Mouse (Mus musculus): ENCODE data around the gene Ttc13.

Ttc13 gene

GRCm38 (mm10) chr8:124703526-124703925 lies 18.3 kb downstream of the Ttc13 start:
- no peak for DNase-seq (ENCODE audit: low read depth)

- no peak for DNase-seq (ENCODE audit: low read depth)
These were observed 19.6 kb downstream of the Ttc13 start for GRCm38 (mm10) chr8:124702183-124702582.

DNA sequence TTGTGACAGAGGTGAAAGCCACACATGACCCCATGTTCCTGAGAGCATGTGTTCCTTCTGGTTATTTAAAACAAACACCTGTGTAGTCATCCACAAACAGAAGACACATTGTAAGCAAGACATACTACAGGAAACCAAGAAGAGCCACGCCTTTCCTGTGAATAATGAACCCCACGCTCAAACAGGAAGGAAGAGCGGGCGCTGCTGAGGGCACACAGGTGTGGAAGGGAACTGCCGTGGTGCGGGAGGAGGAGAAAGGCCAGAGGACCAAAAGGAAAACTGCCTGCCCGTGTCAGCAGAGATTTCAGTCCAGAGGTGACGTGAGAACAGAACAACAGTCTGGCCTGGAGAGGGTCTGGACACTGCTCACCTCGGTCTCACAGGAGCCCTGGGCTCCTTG lies 20.8 kb downstream of the Ttc13 start:
- no peak for DNase-seq (ENCODE audit: low read depth)

DNA sequence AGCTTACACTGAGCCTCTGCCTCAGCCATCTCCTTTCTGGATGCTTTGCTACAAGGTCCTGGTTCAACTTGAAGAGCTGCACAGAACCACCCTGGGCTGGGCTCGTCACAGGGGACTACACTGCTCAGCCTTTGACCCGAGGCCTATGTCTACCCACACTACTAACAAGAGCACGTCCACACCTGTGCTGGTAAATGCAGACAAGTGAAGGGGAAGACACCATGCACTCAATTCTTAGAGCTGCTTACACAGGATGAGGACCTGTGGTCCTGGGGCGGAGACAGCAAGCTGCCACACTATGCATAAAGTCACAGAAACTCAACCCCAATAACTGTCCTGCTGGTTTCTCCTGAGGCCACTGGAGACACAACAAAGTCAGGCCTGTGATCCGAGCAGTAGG lies 21.5 kb downstream of the Ttc13 start:
- DNase-seq (ENCODE audit: low read depth) = no peak

GRCm38 (mm10) chr8:124695424-124696100 lies 26.2 kb downstream of the Ttc13 start:
- DNase-seq (ENCODE audit: low read depth) = no peak

GRCm38 (mm10) chr8:124691706-124692105 lies 30.1 kb downstream of the Ttc13 start:
- DNase-seq (ENCODE audit: low read depth) = no peak

DNA sequence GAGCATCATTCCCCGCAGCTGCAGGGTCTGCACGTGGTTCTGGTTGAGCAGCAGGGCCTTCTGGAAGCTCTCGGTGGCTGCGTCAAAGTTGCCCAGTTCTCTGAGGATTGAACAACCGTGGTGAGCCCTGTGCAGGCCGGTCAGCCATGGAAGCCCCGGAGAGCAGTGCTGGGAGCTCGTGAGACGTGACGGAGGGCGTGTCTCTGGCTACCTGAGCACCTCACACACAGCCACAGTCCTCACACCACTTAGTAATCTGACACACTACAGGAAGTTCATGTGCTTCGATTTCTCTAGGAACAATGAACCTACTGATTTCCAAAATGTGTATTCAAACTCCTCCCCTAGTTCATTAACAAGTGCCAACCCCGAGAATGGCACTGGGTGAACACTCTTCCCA lies 32.9 kb downstream of the Ttc13 start:
- DNase-seq (ENCODE audit: low read depth) = no peak

DNA sequence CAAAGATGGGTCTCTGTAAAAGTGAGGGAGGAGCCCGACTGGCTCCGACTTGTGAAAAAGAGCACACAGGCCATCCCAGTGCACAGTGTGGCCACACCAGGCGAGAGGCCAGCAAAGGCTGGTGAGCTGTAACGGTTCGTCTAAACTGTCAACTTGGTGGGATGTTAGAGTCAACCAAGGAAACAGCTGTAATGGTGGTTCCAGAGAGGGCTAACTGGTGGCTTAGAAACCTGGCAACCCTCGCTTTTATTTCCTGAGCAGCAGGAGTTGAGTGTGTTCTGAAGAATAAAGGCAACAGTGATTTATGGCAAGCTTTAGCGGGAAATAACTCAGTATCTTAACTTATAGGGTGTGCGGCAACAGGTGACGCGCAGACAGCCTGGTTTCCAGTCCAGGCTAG lies 39.6 kb downstream of the Ttc13 start:
- no peak for DNase-seq (ENCODE audit: low read depth)

DNA sequence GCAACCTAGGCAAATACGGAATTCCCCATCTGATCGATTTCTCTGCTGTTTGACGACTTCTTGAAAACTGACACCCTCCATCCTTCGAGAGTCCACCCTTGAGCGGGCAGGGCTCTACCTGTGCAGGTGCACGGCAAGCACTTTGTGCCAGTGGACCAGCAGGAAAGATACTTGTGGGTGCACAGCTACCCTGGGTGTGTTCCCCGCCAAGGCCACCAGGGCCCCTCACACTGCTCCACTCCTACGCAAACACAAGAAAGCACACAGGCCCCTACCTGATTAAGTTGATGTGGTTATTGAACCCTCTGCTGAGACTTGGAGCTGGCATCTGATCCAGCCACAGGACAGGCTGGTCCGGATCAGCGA lies 40.0 kb downstream of the Ttc13 start:
- DNase-seq (ENCODE audit: low read depth) = no peak

GRCm38 (mm10) chr8:124681077-124681791 lies 40.5 kb downstream of the Ttc13 start:
- DNase-seq (ENCODE audit: low read depth) = no peak

DNA sequence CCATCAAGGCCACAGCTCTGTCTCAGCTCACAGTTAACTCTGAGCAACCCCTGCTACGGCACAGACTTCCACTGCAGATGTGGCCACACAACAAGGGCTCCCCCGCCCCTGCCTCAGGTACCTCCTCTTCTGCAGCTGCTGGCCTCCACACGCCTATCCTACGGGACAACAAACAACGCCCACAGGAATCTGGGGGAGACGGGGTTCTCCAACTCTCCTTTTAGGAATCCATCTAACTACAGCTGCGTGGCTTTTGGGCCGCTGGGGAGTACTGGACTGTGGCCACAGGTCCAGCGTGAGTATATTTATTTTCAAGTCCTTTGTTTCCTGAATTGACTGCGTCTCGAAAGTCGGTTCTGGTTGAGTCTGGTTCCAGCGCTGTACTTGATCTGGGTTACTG lies 43.5 kb downstream of the Ttc13 start:
- DNase-seq (ENCODE audit: low read depth) = no peak

DNA sequence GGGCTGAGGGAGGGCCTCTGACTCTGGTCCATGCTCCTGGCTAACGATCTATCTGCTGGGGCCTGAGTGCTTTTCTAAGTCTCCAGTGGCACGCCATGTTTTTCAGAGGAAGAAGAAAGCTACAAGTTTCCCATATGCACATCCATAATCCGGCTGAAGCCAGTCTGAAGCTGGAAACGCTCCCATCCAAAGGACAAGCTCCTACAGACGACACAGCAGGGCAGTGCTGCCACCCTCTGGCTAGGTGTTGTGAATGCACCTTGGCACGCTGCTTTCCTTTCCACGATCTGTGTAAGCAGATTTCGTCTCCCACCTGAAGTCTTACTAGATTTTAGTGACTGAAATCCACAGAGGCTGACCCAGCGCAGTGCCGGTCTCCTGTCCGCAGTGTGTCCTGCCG lies 44.3 kb downstream of the Ttc13 start:
- no peak for DNase-seq (ENCODE audit: low read depth)

- no peak for DNase-seq (ENCODE audit: low read depth)
These were observed 44.7 kb downstream of the Ttc13 start for GRCm38 (mm10) chr8:124677078-124677477.

- DNase-seq (ENCODE audit: low read depth) = no peak
These were observed 45.1 kb downstream of the Ttc13 start for GRCm38 (mm10) chr8:124676661-124677060.

GRCm38 (mm10) chr8:124672345-124672744 lies 49.4 kb downstream of the Ttc13 start:
- no peak for DNase-seq (ENCODE audit: low read depth)

DNA sequence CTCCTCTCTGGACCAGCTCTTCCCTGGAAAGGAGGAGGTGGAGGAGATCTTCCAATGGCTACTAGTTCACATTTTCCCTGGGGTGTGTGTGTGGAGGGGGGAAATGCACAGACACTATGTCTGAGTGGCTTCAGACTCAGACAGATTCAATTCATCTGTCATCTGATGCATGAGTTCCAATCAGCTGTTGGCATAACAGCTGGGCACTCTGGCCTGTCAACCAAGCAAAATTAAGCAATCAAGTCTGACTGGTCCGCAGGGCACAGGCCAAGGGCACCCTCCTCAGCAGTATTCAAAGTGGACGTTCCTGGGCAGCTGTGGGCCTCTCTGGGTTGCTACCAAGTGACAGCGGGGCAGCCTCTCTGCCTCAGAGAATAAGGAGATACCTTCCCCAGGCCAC lies 53.0 kb downstream of the Ttc13 start:
- no peak for DNase-seq (ENCODE audit: low read depth)

GRCm38 (mm10) chr8:124664414-124664813 lies 57.4 kb downstream of the Ttc13 start:
- DNase-seq (ENCODE audit: low read depth) = no peak

DNA sequence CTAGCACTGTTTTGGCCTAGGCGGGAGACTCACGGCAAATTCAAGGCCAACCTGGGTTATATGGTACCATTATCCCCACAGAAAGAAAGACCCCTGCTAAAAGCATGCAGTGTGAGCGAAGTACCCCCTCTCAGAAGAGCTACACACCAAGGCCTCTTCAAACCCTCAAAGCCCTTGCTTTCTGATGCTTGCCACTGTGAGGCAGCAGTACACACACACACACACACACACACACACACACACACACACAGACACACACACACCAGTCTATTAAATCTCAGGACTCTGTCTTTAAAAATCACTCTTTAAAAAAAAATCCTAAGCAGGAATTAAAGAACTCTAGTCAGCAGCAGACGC lies 57.9 kb downstream of the Ttc13 start:
- no peak for DNase-seq (ENCODE audit: low read depth)

- peak; percentile 63 for DNase-seq (ENCODE audit: low read depth)
These were observed 58.5 kb downstream of the Ttc13 start, which contains the start of gene 2310022B05Rik for GRCm38 (mm10) chr8:124663112-124663873. TSS of gene 2310022B05Rik (minus strand) at chr8:124663369.

DNA sequence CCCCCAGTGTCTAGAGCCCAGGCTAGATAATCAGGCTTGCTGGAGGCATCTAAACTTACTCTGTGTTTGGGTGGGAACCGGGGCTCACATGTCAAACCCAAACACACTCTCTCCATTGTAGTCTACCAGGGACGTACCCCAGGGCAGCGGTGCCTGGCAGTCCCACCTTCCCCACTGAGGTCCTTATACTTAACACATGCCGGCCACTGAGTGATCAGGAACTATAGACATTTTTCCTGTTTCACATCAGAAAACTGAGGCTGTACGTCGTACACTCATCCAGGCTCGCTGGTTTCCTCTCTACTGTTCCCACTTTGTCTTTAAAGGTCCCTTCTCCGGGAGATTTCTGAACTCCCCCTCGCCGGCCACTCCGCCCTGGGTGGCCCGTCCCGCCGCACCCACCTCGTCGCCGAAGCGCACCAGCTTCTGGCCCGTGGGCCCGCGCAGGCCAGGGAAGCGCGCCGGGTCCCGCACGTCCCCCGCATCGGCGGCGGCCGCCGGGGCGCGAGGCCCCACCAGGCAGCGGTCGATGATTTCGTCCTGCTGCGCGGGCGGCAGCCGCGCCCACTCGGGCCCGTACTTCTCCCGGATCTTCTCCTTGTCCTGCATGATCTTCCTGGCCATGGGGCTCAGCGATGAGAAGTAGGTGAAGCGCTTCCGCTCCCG lies 59.2 kb downstream of the Ttc13 start:
- no peak for DNase-seq (ENCODE audit: low read depth)

DNA sequence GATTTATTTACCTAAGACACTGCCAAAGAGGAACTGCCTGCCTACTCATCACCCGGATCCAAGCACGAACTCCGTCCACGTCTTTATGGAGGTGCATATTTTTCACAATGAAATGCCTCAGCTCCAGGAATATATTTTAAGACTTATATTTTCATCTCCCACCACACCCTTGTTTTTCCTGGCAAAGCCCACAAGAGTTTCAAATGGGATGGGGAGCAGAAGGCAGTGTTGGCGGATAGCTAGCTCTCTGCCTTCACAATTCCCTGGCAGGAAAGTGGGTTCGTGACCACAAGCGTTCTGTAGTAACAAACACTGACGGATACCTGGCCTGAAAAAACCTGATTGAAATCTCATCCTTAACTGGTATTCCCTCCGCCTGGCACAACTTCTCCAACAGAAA lies 60.0 kb downstream of the Ttc13 start:
- no peak for DNase-seq (ENCODE audit: low read depth)

DNA sequence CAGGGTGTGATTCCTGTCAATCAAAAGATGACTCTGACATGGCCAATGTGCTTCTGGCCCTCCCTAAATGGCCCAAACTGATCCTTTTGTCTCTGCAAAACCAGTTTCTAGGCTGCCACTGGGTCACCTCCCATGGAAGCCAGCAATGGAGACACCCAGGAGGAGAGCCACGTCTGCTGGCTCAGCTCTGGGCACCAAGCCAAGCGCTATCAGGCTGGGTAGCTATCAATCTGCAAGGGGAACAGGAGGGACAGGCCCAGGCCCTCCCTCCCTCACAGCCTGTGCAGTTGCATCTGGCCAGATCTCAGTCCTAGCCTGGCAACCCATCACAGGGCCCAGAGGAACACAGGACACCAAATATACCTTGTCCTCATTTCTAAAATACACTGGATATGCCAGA lies 63.4 kb downstream of the Ttc13 start:
- no peak for DNase-seq (ENCODE audit: low read depth)

DNA sequence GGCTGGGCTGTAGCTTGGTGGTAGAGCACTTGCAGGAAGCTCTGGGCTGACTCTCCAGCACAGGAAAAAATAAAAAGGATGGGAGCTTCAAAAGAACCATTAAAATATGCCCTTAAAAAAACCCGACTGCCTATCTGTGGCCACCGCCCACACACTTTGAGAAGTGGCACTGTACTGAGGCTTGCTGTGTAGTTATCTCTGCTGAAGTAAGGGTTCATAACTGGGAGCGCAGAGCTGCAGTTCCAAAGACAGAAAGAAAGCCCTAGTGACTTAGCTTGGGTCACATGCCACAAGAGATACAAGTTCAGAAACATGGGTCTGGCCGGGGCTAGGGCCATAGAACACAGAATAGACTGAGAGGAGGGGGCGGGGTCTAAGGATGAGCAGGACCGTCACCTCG lies 63.8 kb downstream of the Ttc13 start:
- no peak for DNase-seq (ENCODE audit: low read depth)
